Mouse (Mus musculus): Measurements from ENCODE around the gene Nek2.

Gene Nek2

DNA sequence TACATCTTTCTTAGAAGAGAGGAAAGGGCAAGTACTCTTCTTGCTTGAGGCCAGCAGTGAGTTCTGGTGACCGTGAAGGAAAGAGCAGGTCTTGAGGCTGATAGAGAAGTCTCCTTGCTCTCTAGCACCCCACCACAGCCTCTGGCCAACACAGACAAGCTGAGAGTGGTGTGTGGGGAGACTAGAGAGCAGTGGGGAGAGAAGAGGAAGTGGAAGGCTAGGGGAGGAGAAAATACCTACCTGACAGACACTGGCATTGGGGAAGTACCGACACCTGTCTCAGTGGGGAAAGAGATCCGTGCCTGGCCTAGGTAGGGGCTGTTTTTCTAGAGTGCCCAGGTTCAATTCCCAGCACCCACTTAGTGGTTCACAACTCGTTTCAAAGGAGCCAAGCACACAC, 7.0 kb upstream of the Nek2 start:
- DNase-seq (ENCODE audit: low read depth, low spot score) = no peak

DNA sequence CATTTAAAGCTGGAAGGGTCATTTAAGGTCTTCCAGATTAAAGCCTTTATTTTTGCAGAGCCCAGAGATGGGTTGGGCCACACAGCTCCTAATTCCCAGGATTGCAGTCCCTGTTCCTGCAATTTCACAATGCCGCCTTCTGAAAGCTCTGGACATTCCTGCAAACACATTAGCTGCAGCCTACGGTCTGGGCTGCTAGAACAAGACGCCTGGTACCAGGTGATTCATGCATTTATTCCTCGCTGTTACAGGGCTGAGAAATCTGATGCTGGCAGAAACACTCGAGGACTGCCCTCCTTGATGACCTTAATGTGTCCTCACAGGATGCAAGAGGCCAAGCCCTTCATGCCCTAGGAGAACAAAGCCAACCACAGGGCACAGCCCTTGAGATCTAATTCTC, 6.3 kb upstream of the Nek2 start:
- DNase-seq (ENCODE audit: low read depth, low spot score) = peak; percentile 54

DNA sequence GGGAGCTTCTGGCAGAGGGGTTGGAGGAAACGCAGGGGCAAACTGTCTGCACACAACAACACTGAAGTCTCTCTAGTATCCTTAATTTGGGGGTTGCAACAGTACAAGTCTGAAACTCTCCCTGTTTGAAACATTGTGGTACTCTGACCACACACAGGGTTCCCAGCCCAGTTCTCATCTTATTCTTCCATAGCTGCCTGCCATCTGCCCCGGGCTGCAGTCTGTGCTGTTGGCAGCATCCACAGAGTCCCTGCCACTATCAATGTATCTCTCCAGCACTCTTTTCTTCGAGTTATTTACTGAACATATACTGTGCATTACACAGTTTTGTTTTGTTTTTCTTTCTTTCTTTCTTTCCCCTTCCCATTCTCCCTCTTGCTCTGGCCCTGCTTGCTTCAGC, 4.6 kb upstream of the Nek2 start:
- DNase-seq (ENCODE audit: low read depth, low spot score) = no peak

DNA sequence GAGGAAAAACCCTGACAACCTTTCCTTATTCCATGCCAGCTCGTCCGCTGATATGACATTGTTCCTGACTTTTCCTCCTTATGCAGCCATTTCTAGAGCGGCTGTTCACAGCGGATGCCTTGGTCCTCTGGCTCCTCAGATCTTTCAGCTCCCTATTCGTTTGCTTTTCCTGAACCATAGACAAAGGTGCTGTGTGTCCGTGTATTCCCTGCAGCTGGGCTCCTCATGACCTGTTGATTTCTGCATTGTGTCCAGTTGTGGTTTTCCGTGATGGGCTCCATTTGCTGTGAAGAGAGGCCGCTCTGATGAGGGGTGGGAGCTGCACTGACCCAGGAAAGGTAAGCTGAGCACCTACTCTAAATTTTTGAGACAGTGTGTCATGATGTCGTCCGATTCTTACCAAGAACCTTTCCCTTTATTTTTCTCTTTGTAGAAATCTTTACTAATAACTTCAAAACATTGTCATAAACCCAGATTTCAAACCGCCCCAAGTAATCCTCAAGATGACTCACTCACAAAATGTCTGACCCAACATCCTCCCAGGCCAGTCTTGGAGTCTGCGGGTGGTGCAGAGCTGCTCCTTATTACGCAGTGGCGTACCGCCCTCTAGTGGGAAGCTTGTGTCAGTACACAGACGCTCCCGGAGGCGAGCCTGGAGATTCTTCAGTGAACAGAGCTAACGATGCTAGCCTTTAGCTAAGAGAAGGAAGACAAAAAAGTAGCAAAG, 3.7 kb upstream of the Nek2 start:
- DNase-seq (ENCODE audit: low read depth, low spot score) = peak; percentile 77

DNA sequence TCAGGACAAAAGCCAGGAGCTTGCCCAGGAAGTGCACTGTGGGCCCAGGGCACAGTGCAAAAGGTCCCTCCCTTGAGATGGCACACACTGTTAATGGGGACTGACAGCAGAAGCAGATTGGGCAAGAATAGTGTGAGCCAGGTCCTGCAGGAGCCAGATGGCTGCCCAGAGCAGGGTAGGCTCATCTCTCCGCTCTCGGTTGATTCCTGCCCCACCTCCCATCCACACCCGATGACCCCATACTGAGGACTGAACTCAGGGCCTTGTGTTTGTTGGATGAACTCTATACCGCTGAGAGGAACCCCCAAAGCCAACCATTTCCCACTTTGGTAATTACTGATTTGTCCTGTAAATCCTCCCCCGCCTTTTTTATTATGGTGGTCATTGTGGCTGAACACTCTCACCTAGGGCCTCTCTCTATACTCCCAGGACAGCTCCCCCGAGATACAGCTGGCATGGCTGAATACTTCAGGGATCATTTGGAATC, 3.1 kb upstream of the Nek2 start:
- DNase-seq (ENCODE audit: low read depth, low spot score) = no peak

DNA sequence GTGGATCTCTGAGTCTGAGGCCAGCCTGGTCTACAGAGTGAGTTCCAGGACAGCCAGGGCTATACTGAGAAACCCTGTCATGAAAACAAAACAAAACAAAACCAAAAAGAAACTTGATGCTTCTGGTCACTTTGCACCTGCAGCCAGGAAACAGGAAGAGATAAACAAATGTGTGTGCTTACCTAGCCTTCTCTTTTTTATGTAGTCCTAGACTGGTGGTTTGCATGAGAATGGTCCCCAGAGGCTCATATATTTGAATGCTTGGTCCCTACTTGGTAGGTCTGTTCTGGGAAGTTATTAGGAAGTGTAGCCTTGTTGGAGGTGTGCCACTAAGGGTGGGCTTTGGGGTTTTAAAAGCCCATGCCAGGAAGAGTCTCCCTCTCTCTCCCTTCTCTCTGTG, 2.2 kb upstream of the Nek2 start:
- no peak for DNase-seq (ENCODE audit: low read depth, low spot score)

DNA sequence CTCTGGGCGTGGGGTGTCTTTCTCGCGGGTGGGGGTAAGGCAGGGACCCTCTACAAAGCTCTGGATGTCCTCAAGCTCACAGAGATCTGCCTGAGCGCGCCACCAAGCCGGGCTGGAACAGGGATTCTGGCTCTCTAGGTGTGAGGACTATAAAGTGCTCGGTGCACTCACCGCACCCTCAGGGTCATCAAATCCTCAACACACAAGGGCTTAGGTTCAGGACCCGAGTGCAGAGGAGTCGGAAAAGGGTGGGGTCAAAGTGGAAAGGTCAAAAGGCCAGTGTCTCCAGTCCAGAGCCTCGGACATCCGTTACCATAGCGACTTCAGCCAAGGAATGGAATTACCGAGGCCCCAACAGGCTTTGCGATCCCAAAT, 306 bp upstream of the Nek2 start:
- no peak for DNase-seq (ENCODE audit: low read depth, low spot score)

DNA sequence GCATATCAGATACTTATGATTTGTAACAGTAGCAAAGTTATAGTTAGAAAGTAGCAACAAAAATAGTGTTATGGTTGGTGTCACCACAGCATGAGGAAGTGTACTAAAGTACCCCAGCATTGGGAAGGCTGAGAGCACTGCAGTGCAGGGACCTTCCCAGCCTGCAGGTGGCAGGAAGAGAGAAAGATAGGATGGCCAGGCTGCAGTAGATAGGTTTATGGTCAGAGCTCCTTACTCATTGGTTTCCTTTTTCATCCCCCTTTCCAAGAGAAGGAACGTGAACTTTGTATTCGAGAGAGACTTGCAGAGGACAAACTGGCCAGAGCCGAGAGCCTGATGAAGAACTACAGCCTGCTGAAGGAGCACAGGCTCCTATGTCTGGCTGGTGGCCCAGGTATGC, 7.9 kb downstream of the Nek2 start:
- no peak for DNase-seq (ENCODE audit: low read depth, low spot score)

DNA sequence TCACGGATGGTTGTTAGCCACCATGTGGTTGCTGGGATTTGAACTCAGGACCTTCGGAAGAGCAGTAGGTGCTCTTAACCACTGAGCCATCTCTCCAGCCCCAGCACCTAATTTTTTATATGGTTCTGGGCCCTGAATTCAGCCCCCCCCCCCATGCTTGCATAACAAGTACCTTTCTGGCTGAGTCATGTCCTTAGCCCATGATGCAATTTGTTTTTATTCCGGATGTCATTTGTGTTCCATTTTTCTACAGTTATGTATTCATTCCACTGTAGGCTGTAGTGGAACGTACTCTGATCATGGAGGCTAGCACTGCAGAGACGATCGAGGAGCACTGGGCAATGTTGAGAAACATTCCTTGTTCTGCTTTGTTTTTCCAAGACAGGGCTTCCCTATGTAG, 12.2 kb downstream of the Nek2 start:
- no peak for DNase-seq (ENCODE audit: low read depth, low spot score)

DNA sequence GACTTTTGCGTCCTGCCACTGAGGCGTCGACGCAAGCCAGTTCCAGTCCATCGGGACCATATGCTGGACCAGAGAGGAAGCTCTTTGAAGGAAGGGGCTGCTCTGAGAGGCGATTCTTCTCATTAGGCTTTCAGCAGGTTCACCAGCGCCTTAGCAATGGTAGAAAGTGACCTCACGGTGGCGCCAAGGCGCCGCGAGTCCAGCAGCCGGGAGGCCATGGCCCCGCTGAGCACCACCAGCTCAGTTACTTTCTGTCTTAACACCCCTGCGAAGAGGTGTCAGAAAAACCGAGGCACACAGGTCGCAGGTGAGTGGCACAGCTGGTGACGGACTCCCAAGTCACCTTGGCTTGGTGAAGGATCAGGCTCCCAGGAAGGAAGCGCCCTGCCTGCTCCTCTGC, 13.6 kb downstream of the Nek2 start:
- peak; percentile 56 for DNase-seq (ENCODE audit: low read depth, low spot score)

DNA sequence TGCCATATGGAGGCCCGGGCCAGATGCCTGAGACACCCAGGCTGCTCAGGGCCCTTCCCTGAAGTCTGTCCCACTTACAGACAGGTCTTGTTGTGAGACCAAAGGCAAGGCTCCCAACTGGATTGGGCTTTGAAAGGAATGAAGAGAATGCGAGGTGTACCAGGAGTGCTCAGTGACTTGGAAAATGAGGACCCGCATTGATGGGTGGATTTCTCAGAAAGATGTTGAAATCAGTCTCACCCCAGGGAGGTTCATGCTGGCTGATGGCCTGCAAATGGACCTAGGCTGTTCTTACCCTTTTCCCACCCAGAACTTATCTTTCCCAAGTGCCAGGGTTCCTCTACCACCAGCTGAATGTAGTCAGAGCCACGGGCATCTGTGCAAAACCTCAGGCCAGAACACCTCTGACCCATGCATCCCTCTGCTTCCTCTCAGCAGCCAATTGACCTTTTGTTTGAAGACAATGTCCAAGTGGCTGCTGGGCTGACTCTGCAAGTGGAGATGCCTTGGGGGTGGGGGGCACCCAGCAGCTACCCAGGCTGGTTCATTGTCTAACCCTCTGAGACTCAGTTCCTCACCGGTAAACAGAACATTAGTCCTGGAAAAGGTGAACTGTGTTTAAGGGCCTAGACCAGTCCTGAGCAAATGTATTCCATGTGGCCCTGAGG, 15.2 kb downstream of the Nek2 start:
- DNase-seq (ENCODE audit: low read depth, low spot score) = no peak

DNA sequence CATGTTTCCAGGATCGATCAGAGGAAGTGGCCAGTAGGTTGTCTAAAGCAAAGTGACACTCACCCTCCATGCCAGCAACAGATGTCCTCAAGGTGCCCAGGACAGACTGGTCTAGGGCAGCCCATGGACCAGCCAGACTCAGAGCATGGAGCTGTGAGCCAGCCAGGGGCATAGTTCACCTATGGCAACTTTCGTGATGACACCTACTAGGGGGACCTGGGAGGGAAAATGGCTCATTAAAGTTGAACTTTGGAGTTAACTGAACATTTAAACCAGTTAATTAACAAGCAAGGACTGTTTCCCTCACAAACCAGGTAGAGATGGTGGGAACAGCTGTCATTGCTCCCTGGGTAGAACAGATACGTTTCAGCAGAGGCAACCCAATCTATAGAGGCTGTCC, 16.4 kb downstream of the Nek2 start:
- no peak for DNase-seq (ENCODE audit: low read depth, low spot score)

DNA sequence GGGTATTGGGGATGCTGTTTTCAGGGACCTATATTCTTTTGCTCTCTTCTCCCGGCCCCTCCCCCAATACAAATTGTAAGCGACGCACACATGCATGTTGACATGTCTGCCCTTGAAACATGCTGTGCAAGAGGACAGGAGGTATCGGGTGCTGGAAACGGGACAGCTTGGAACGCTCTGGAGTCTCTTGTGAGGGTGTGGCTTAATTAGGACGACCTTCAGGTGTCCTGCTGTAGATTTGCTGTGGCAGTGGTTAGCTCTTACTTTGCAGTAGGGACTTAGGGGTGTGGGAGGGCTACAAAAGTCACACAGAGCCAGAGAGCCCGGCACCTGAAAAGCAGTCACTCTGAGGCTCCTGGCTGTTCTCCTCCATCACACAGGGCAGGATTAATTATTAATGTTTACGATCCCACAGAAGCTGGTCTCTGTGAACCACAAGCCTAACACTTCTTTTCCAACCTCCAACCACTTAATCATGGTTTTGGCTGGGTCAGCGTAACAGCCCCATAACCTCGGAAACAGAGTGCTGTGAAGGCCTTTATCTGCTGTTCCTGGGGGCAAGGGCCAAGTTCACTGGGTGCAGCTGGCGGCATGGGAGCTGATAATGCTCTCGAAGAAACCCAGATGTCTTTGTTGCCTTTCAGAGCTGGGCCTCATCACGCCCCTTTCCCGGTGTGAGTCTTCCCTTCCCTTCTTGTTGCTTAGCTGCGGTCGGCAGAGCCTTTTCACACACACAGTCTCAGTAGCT, 17.9 kb downstream of the Nek2 start:
- no peak for DNase-seq (ENCODE audit: low read depth, low spot score)

DNA sequence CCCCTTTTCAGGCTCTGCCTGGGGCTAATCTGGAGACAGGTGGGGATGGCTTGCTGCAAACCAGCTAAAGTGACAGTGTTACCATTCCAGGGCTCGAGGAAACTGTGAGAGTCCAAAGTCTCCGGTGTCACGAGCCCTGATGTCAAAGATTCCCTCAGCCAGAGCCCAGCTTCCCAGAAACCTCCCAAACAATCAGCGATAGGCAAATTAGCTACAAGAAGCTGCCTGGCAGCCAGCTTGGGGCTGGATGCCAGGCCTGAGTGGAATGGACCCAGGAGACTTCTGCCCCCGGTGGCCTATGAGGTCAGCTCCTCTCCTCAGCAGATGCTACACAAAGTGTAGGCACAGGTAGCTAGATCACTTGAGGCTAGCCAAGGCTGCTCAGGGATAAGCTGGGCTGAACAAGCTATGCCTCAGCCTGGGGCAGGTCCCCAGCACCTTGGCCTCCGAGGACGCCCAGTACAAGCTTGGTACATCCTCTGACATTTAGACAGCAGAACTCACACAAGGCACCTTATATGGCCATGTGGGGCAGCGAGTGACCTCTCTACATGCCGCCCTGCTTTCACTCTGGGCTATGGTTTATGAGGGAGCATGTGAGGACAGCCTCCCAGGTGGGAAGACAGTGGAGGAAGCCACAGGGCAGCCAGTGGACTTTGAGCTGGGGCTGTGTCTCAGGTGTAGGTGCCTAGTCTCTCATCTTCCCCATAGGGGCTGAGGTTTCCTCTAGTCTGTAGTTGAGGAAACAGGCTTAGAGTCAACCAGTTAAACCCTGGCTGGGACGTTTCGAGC, 19.7 kb downstream of the Nek2 start:
- no peak for DNase-seq (ENCODE audit: low read depth, low spot score)

DNA sequence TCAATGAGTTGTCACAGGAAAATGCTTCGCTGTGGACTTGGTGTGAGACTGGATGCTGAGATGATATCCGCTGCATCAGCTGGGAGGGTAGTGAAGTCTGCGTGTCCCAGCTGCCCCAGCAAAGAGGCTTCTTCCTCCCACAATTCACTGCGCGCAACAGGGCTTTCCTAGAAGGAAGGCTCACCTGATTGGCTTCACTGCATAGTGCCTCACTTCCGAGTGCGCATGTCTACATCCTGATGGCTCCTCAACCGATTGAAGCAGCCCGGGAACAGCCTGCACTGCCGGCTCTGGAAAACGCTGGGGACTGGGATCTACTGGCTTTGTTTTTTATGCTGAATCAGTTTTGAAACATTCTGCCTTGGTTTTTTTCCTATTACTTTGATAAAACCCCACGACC, 21.0 kb downstream of the Nek2 start:
- DNase-seq (ENCODE audit: low read depth, low spot score) = no peak

DNA sequence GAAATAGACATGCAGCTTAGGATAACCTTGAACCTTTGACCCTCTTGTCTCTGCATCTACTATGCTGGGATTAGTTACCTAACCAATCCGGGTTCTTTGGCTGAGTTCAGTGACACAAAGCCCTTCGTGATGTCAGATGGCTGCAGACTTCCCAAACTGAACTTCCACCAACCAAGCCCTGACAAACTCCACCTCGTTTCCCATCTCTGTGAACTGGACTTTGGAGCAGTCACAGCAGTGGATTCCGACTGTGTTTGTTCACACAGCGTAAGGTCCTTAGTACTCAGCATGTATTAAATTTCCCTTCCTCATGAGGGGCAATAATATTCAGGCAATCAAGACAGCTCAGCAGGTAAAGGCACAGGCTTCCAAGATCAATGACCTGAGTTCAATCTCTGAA, 25.4 kb downstream of the Nek2 start:
- DNase-seq (ENCODE audit: low read depth, low spot score) = no peak

DNA sequence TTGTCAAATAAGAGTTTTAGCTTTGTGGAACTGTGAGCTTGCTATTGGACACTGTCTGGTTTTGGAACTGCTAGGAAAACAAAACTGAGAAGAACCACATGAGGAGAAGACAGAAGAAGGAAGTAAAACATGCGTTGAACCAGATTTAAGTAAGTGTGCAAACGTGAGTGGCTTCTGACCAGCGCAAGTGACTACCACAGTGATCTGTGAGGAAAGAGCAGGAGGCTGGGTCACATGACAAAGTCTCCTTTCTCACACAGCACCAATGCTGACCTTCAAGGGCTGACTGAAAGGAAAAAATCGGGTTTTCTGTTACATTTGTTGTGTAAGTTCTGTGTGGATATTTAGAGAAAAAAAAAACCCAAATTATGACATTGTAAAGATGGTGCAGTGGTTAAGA, 28.3 kb downstream of the Nek2 start:
- no peak for DNase-seq (ENCODE audit: low read depth, low spot score)

DNA sequence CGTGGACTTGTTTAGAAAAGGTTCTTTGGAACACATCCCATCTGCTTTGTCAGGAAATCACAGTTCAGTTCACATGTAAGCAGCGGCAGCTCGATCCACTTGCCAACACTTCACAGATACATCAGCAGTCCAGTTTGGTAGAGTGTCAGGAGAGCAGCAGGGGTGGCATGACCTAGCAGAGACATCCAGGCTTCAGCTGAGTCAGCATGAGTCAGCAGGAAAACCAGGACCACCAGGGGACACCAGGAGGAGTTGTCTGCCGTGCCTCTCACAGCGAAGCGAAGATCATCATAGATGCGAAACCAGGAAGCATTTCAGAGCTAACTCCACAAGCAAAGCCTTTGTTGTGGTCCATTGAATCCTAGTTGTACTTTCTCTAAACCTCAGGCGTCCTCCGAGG, 32.2 kb downstream of the Nek2 start:
- no peak for DNase-seq (ENCODE audit: low read depth, low spot score)

DNA sequence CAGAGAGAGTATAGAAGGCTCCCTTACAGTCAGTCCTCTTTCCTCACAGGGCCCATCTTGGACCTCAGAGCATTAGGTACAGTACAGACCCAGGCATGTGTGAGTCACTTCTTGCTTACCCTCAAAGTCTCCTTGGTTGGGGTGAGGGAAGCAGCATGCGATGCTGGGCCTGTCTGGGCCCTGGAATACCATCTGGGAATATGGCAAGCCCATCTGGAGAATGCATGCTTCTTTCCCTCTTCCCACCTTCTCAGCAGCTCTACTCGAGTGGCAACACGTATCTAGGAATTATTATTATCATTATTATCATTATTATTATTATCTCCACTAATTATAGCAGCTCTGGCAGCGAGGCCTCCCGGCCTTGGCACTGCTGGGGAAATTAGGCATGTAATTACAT, 33.5 kb downstream of the Nek2 start:
- no peak for DNase-seq (ENCODE audit: low read depth, low spot score)

DNA sequence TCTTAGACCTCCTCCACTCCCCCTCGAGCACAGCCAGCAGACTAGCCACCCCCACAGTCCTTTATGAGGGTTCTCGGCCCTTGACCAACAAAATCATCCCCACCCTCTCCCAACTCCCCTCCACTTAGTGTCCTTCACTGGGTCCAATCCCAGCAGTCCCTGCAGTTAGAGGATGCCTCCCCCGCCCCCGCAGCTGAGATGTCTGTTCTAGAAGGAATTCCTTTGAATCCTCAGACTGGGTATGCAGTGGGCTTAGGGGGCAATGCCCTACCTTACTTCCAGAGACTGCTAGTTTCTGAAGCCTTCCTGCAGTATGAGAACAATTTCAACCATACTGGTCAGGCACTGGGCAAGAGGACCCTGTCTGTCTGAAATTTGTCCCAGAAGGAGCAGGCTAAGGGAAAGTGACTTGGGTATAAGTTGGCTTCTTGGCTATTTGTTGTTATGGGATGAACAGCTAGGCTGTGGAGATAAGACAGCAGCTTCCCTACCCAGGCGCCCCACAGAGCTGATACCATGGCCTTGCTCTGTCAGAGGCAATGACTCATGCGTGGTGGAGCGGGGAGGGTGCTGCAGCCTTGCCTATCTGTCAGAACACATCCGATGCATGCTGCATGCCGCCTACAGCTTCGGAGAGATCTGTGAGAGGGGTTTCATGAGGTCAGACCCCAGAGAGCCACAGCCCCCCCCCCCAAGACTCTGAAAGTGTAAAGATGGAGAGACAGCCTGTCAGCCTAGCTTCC, 34.1 kb downstream of the Nek2 start:
- DNase-seq (ENCODE audit: low read depth, low spot score) = no peak

DNA sequence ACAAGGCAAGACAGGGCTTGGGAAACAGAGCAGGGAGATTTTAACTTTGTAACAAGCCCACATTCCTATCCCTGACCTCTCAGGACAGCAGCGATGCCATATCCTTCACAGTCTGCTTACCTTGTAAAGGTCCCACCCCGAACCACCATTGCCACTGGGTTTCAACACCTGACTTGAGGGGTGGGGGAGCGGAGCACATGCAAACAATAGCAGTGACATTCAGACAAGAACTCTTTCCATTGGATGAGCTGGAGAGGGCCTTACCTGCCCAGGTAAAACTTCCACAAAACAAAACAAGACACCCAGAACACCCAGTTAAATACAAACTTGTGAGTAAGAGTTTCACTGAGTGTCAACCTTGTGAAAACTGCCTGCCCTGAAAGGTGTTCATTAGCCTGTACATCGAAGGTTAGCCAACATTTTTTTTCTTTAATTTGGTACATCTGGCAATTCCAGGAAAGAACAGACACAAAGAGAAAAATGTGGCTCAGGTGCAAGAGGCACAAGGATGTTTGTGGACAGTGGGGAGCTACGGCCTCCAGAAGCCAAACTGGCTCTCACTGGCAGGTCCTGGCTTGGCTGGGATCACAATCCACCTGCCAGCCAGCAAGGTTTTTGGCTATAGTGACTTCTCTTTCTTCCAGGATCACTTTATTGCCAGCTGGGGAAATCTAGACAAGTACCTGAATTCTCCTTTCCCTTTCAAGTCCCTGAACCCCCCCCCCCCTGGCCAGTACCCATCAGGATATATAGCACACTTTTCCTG, 35.8 kb downstream of the Nek2 start:
- DNase-seq (ENCODE audit: low read depth, low spot score) = no peak
